ENCODE assay signal across 9 mouse cellular contexts in the genomic region with DNA sequence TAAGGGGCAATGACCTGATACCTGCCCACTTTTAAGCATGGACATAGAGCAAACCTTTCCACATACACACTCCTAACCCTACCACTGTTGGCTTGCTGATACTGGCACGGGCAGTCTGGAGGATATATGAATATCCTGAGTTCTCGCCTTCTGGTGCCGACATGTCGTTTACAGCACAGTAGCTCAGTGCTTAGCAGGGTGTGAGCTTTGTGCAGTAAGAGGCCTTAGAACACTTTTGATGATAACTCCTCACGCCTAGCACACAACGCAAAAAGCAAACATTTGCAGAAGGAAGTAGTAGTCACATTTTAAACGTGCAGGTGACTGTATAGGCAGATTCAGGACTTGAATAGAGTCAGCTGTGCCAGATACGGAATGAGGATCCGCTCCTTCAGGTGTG. TPM values are rescaled to one million over a fixed set of nuclear protein-coding genes. Genes with fewer than 3 reads are reported as not detected.
A peak's percentile ranks its signal among the peaks of the same experiment; 100 is the strongest.
DNase-seq lines count a peak whose midpoint lies in the region; ATAC-seq and TF ChIP-seq lines count a peak whose summit lies in the region.
"Had no signal": no experiment of that assay in that cellular context is flagged by ENCODE, and none has a peak within 500 bp of the region (broad histone marks: within the 10 kb centered on the region; RNA-seq: fewer than 3 reads in every experiment).

No protein-coding gene starts in this region.

- no peak overlapping the region for H3K4me3 ChIP-seq in hindbrain, embryonic 15.5 days
- no peak overlapping the region for H3K4me3 ChIP-seq in hindbrain, embryonic 13.5 days
- H3K4me3 ChIP-seq in midbrain, embryonic 15.5 days, result no peak overlapping the region
- H3K4me3 ChIP-seq in midbrain, embryonic 16.5 days (ENCODE audit: low read depth, low read length), result no peak overlapping the region
- H3K4me3 ChIP-seq in intestine, embryonic 15.5 days (replicated peaks), result 0 out of 2 replicates have a peak overlapping the region, but pooled peaks have one; percentile 0
- H3K4me3 ChIP-seq in gastrocnemius, adult 2 months, result no peak overlapping the region
- H3K4me3 ChIP-seq: limb, embryonic 15.5 days had no signal

- H3K9ac ChIP-seq in hindbrain, embryonic 15.5 days, result no peak overlapping the region
- no peak overlapping the region for H3K9ac ChIP-seq in hindbrain, embryonic 13.5 days
- no peak overlapping the region for H3K9ac ChIP-seq in midbrain, embryonic 15.5 days
- no peak overlapping the region for H3K9ac ChIP-seq in midbrain, embryonic 16.5 days (ENCODE audit: low read depth, low read length)
- no peak overlapping the region for H3K9ac ChIP-seq in intestine, embryonic 15.5 days
- H3K9ac ChIP-seq: hindbrain, embryonic 14.5 days; limb, embryonic 15.5 days had no signal

- H3K4me2 ChIP-seq in hindbrain, embryonic 15.5 days, result no peak overlapping the region
- no peak overlapping the region for H3K4me2 ChIP-seq in hindbrain, embryonic 13.5 days
- no peak overlapping the region for H3K4me2 ChIP-seq in midbrain, embryonic 15.5 days
- H3K4me2 ChIP-seq in midbrain, embryonic 16.5 days (ENCODE audit: low read length), result no peak overlapping the region
- peak overlapping the region; percentile 52 for H3K4me2 ChIP-seq in intestine, embryonic 15.5 days (replicated peaks)
- H3K4me2 ChIP-seq: hindbrain, embryonic 14.5 days had no signal

- H3K9me3 ChIP-seq in hindbrain, embryonic 15.5 days, result no peaks in the 10 kb centered on the region
- no peaks in the 10 kb centered on the region for H3K9me3 ChIP-seq in hindbrain, embryonic 13.5 days
- H3K9me3 ChIP-seq in midbrain, embryonic 15.5 days, result no peaks in the 10 kb centered on the region
- H3K9me3 ChIP-seq in midbrain, embryonic 16.5 days (replicated peaks; ENCODE audit: control insufficient read depth, low read length, poor library complexity, severe bottlenecking), result no peaks in the 10 kb centered on the region
- no peaks in the 10 kb centered on the region for H3K9me3 ChIP-seq in intestine, embryonic 15.5 days
- H3K9me3 ChIP-seq: limb, embryonic 15.5 days had no signal

- peaks cover 12% of the 10 kb centered on the region; the same call in 1 of the 2 replicates for H3K4me1 ChIP-seq in hindbrain, embryonic 15.5 days (replicated peaks)
- H3K4me1 ChIP-seq in hindbrain, embryonic 13.5 days (replicated peaks), result peaks cover 24% of the 10 kb centered on the region
- no peaks in the 10 kb centered on the region for H3K4me1 ChIP-seq in midbrain, embryonic 15.5 days
- 0 out of 2 replicates have a peak, but pooled peaks cover 2% of the 10 kb centered on the region for H3K4me1 ChIP-seq in midbrain, embryonic 16.5 days (ENCODE audit: control insufficient read depth, insufficient read depth, low read length)
- peaks cover 34% of the 10 kb centered on the region for H3K4me1 ChIP-seq in intestine, embryonic 15.5 days (replicated peaks)

- H3K36me3 ChIP-seq in hindbrain, embryonic 15.5 days, result no peaks in the 10 kb centered on the region
- peaks cover 8% of the 10 kb centered on the region for H3K36me3 ChIP-seq in hindbrain, embryonic 13.5 days
- H3K36me3 ChIP-seq in midbrain, embryonic 15.5 days (replicated peaks), result no peaks in the 10 kb centered on the region
- peaks cover 5% of the 10 kb centered on the region; the same call in 1 of the 2 replicates for H3K36me3 ChIP-seq in midbrain, embryonic 16.5 days (ENCODE audit: control insufficient read depth, insufficient read depth, low read length)
- no peaks in the 10 kb centered on the region for H3K36me3 ChIP-seq in intestine, embryonic 15.5 days

- TF ChIP-seq CTCF in gastrocnemius, adult 2 months (IDR thresholded peaks at IDR 0.05), result no peak

- no peak for DNase-seq in gastrocnemius, adult 2 months
- no peak for DNase-seq in Muller cell, postnatal 12 days (ENCODE audit: inconsistent ontology term)

- intact Hi-C loops in gastrocnemius, adult 2 months (cut with DNase I), result loop anchor here (1.0 to 2.0 kb wide), 3 partner anchors 49 to 303 kb away; partner anchors contain the start of gene Sik2

- 82% methylated on average over 9 of the region's 9 CpGs for WGBS in hindbrain, embryonic 15.5 days
- WGBS in hindbrain, embryonic 13.5 days, result 83% methylated on average over 9 of the region's 9 CpGs
- 80% methylated on average over 9 of the region's 9 CpGs for WGBS in midbrain, embryonic 15.5 days
- 77% methylated on average over 9 of the region's 9 CpGs for WGBS in midbrain, embryonic 16.5 days
- WGBS in intestine, embryonic 15.5 days, result 54% methylated on average over 9 of the region's 9 CpGs

- H3K27me3 ChIP-seq in hindbrain, embryonic 15.5 days, result no peaks in the 10 kb centered on the region
- H3K27me3 ChIP-seq in hindbrain, embryonic 13.5 days, result no peaks in the 10 kb centered on the region
- no peaks in the 10 kb centered on the region for H3K27me3 ChIP-seq in midbrain, embryonic 15.5 days (replicated peaks)
- no peaks in the 10 kb centered on the region for H3K27me3 ChIP-seq in midbrain, embryonic 16.5 days (ENCODE audit: control insufficient read depth, insufficient read depth, low read depth, low read length)
- no peaks in the 10 kb centered on the region for H3K27me3 ChIP-seq in intestine, embryonic 15.5 days (replicated peaks)
- H3K27me3 ChIP-seq: limb, embryonic 15.5 days had no signal

- H3K27ac ChIP-seq in hindbrain, embryonic 15.5 days (replicated peaks), result no peak overlapping the region
- H3K27ac ChIP-seq in hindbrain, embryonic 13.5 days, result no peak overlapping the region
- H3K27ac ChIP-seq in midbrain, embryonic 15.5 days, result no peak overlapping the region
- no peak overlapping the region for H3K27ac ChIP-seq in midbrain, embryonic 16.5 days (ENCODE audit: low read length)
- peak overlapping the region; percentile 72; the same call in 1 of the 2 replicates for H3K27ac ChIP-seq in intestine, embryonic 15.5 days
- no peak overlapping the region for H3K27ac ChIP-seq in gastrocnemius, adult 2 months
- H3K27ac ChIP-seq: hindbrain, embryonic 14.5 days; limb, embryonic 15.5 days had no signal

- 0 out of 2 replicates have a peak, but pooled peaks have one; percentile 21 for ATAC-seq in hindbrain, embryonic 15.5 days (ENCODE audit: low FRiP score, low read depth)
- ATAC-seq in hindbrain, embryonic 13.5 days (ENCODE audit: low FRiP score), result no peak
- ATAC-seq in midbrain, embryonic 15.5 days (replicated peaks), result peak; percentile 34; the same call in 1 of the 2 replicates
- ATAC-seq in midbrain, embryonic 16.5 days, result no peak
- ATAC-seq in intestine, embryonic 15.5 days, result peak; percentile 48

RNA-seq across cellular contexts. Expression of gene Ppp2r1b, which starts 4.7 kb away (rescaled TPM):
- 43.8 and 44.8 TPM in 2 replicates for polyA plus RNA-seq in hindbrain, embryonic 15.5 days (2015; fragmentation: Nextera tagmentation; extraction: Ambion mirVana)
- polyA plus RNA-seq in hindbrain, embryonic 13.5 days (2015; fragmentation: Nextera tagmentation; extraction: Ambion mirVana), result 53.5 and 54.4 TPM in 2 replicates
- polyA plus RNA-seq in midbrain, embryonic 15.5 days (2015; fragmentation: Nextera tagmentation; extraction: Ambion mirVana), result 41.6 and 42.5 TPM in 2 replicates
- polyA plus RNA-seq in midbrain, embryonic 16.5 days (2015; fragmentation: Nextera tagmentation; extraction: Ambion mirVana), result 38.8 and 42.7 TPM in 2 replicates
- polyA plus RNA-seq in intestine, embryonic 15.5 days (2015; fragmentation: Nextera tagmentation; extraction: Ambion mirVana), result 62.8 and 65.7 TPM in 2 replicates
- total RNA-seq in gastrocnemius, adult 2 months (2021), result 1 to 10 TPM; 5.9 to 7.6 TPM

Comparison
In these comparisons a context has a peak if more than half of its experiments do, and no peak if none do; other contexts are left out.
1. ATAC-seq: peak in hindbrain, embryonic 15.5 days (single experiment), midbrain, embryonic 15.5 days (single experiment) and intestine, embryonic 15.5 days (single experiment); none in hindbrain, embryonic 13.5 days (single experiment) and midbrain, embryonic 16.5 days (single experiment).